22 mouse cellular contexts compared by ENCODE assay signal in the genomic region with DNA sequence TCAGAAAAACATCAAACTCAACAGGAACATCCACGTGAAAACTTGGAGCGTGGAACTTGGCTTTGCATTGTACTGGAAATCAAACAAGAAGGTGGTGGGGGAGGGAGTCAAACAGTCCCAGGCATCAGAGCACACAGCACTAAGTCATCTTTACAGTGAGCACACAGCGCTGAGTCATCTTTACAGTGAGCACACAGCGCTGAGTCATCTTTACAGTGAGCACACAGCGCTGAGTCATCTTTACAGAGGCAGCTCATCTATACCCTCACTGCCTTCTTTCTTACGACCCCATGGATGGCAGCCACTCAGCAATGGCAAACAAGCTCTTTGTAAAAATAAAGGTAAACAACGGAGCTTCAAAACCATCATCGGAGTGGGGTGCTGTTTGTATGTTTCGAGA. TPM values are rescaled to one million over a fixed set of nuclear protein-coding genes. Genes with fewer than 3 reads are reported as not detected.
DNase-seq lines count a peak whose midpoint lies in the region; ATAC-seq and TF ChIP-seq lines count a peak whose summit lies in the region.
"Had no signal": no experiment of that assay in that cellular context is flagged by ENCODE, and none has a peak within 500 bp of the region (broad histone marks: within the 10 kb centered on the region; RNA-seq: fewer than 3 reads in every experiment).

No protein-coding gene starts in this region.

- no peaks in the 10 kb centered on the region for H3K4me1 ChIP-seq in heart, embryonic 13.5 days
- H3K4me1 ChIP-seq in MEL (ENCODE audit: control insufficient read depth in 1 of 2, insufficient read depth in 2 of 2, low read length in 2 of 2), result peaks cover 7% of the 10 kb centered on the region in 2 experiments; a peak in 3 of 4 replicates
- peaks cover 7% of the 10 kb centered on the region for H3K4me1 ChIP-seq in liver, embryonic 13.5 days (replicated peaks)
- H3K4me1 ChIP-seq in stomach, postnatal 0 days (replicated peaks; ENCODE audit: control insufficient read depth, insufficient read depth), result no peaks in the 10 kb centered on the region
- H3K4me1 ChIP-seq: embryonic facial prominence, embryonic 12.5 days; hindbrain, embryonic 13.5 days had no signal

- 89% methylated on average over 9 of the region's 9 CpGs for WGBS in heart, embryonic 13.5 days
- 85% methylated on average over 9 of the region's 9 CpGs for WGBS in liver, embryonic 13.5 days (ENCODE audit: insufficient replicate concordance)
- 84% methylated on average over 9 of the region's 9 CpGs for WGBS in stomach, postnatal 0 days

- H3K27me3 ChIP-seq in heart, embryonic 13.5 days (replicated peaks), result no peaks in the 10 kb centered on the region
- H3K27me3 ChIP-seq in MEL (ENCODE audit: control insufficient read depth in 1 of 2, insufficient read depth in 2 of 2, low read length in 2 of 2), result no peaks in the 10 kb centered on the region
- H3K27me3 ChIP-seq in liver, embryonic 13.5 days, result no peaks in the 10 kb centered on the region
- no peaks in the 10 kb centered on the region for H3K27me3 ChIP-seq in stomach, postnatal 0 days (ENCODE audit: control insufficient read depth, insufficient read depth, low read length)
- H3K27me3 ChIP-seq: embryonic facial prominence, embryonic 12.5 days; hindbrain, embryonic 13.5 days had no signal

- no peak for TF ChIP-seq CTCF in MEL (IDR thresholded peaks at IDR 0.05 in 2 of 3, conservative IDR thresholded peaks at IDR 0.05 in 1 of 3; ENCODE audit: control insufficient read depth in 1 of 3, insufficient read depth in 1 of 3, low read depth in 2 of 3, low read length in 3 of 3, poor library complexity in 1 of 3, severe bottlenecking in 1 of 3)
- TF ChIP-seq CTCF in stomach, postnatal 0 days (IDR thresholded peaks at IDR 0.05; ENCODE audit: low read depth), result no peak

- no peak for TF ChIP-seq RAD21 in MEL (IDR thresholded peaks at IDR 0.05; ENCODE audit: low read depth, low read length)

- H3K9me3 ChIP-seq in heart, embryonic 13.5 days, result no peaks in the 10 kb centered on the region
- no peaks in the 10 kb centered on the region for H3K9me3 ChIP-seq in MEL (replicated peaks; ENCODE audit: insufficient read depth, low read length)
- no peaks in the 10 kb centered on the region for H3K9me3 ChIP-seq in liver, embryonic 13.5 days (replicated peaks)
- H3K9me3 ChIP-seq in stomach, postnatal 0 days (ENCODE audit: control insufficient read depth, low read length), result no peaks in the 10 kb centered on the region
- H3K9me3 ChIP-seq: embryonic facial prominence, embryonic 12.5 days; hindbrain, embryonic 13.5 days had no signal

- no peak overlapping the region for H3K4me3 ChIP-seq in heart, embryonic 13.5 days
- H3K4me3 ChIP-seq in MEL (ENCODE audit: control insufficient read depth in 1 of 2, insufficient read depth in 1 of 2, low read depth in 2 of 2, low read length in 2 of 2), result no peak overlapping the region
- H3K4me3 ChIP-seq in liver, embryonic 13.5 days (replicated peaks), result no peak overlapping the region
- no peak overlapping the region for H3K4me3 ChIP-seq in stomach, postnatal 0 days (ENCODE audit: low read depth, low read length)
- H3K4me3 ChIP-seq: embryonic facial prominence, embryonic 12.5 days; hindbrain, embryonic 13.5 days had no signal

- no peak overlapping the region for H3K27ac ChIP-seq in heart, embryonic 13.5 days (replicated peaks)
- H3K27ac ChIP-seq in MEL (ENCODE audit: control insufficient read depth, low read depth, low read length), result no peak overlapping the region; the same call in 1 of the 2 replicates
- no peak overlapping the region for H3K27ac ChIP-seq in liver, embryonic 13.5 days
- no peak overlapping the region for H3K27ac ChIP-seq in stomach, postnatal 0 days (replicated peaks)
- H3K27ac ChIP-seq: embryonic facial prominence, embryonic 12.5 days; hindbrain, embryonic 13.5 days had no signal

- ATAC-seq in heart, embryonic 13.5 days (ENCODE audit: extremely low read depth, insufficient number of reproducible peaks, low FRiP score, low TSS enrichment), result peak; percentile 74
- ATAC-seq in liver, embryonic 13.5 days (ENCODE audit: low read depth), result peak; percentile 93
- ATAC-seq in stomach, postnatal 0 days (ENCODE audit: low FRiP score, low TSS enrichment), result peak; percentile 71; the same call in 1 of the 2 replicates
- ATAC-seq: forebrain, embryonic 16.5 days; inflammation-experienced regulatory T-cells, adult 6 months; midbrain, embryonic 16.5 days had no signal

- peaks cover 87% of the 10 kb centered on the region for H3K36me3 ChIP-seq in heart, embryonic 13.5 days
- peaks cover 2 to 10% of the 10 kb centered on the region in 2 experiments; a peak in 3 of 4 replicates for H3K36me3 ChIP-seq in MEL (ENCODE audit: control insufficient read depth in 1 of 2, insufficient read depth in 2 of 2, low read length in 2 of 2)
- H3K36me3 ChIP-seq in liver, embryonic 13.5 days, result peaks cover 70% of the 10 kb centered on the region
- peaks cover 12% of the 10 kb centered on the region for H3K36me3 ChIP-seq in stomach, postnatal 0 days (ENCODE audit: control insufficient read depth, insufficient read depth, low read length)

- H3K79me2 ChIP-seq in MEL (ENCODE audit: control insufficient read depth, insufficient read depth, low read length, poor library complexity), result no peaks in the 10 kb centered on the region

- TF ChIP-seq EP300 in MEL (IDR thresholded peaks at IDR 0.05; ENCODE audit: low read depth in 1 of 2, low read length in 2 of 2), result peak; percentile 28 to 45; a peak in 2 of 4 replicates
- no peak for TF ChIP-seq EP300 in stomach, postnatal 0 days (optimal IDR thresholded peaks at IDR 0.05)

- intact Hi-C loops in heart, postnatal 10 days (cut with DNase I), result no loop called here

- DNase-seq in heart, postnatal 10 days, result no peak
- peak; percentile 58 for DNase-seq in MEL (ENCODE audit: low read depth, low spot score)
- peak; percentile 34 for DNase-seq in liver, embryonic 13.5 days
- DNase-seq in stomach, postnatal 0 days (ENCODE audit: low spot score), result no peak
- DNase-seq in gastrocnemius, adult 18-20 months (ENCODE audit: low spot score), result no peak
- no peak for DNase-seq in thymus, postnatal 10 days (ENCODE audit: low spot score in 2 of 2)
- no peak for DNase-seq in layer of hippocampus, postnatal 14 days (ENCODE audit: low spot score in 2 of 2)
- DNase-seq: cerebellum, adult 9-10 months; heart, adult 18-20 months; kidney, adult 8-10 months; kidney, postnatal 14 days; left cerebral cortex, postnatal 4 days; lung, postnatal 10 days; right cerebral cortex, postnatal 14 days; spleen, adult 18-20 months; thymus, adult 18-20 months had no signal

- no peak overlapping the region for H3K4me2 ChIP-seq in heart, embryonic 13.5 days
- no peak overlapping the region for H3K4me2 ChIP-seq in liver, embryonic 13.5 days
- no peak overlapping the region for H3K4me2 ChIP-seq in stomach, postnatal 0 days (replicated peaks; ENCODE audit: low read depth)
- H3K4me2 ChIP-seq: embryonic facial prominence, embryonic 12.5 days; hindbrain, embryonic 13.5 days had no signal

- no peak overlapping the region for H3K9ac ChIP-seq in heart, embryonic 13.5 days
- H3K9ac ChIP-seq in MEL (ENCODE audit: control insufficient read depth, low read depth, low read length, poor library complexity, severe bottlenecking), result no peak overlapping the region
- no peak overlapping the region for H3K9ac ChIP-seq in liver, embryonic 13.5 days
- no peak overlapping the region for H3K9ac ChIP-seq in stomach, postnatal 0 days (ENCODE audit: low read length)
- H3K9ac ChIP-seq: embryonic facial prominence, embryonic 12.5 days; hindbrain, embryonic 13.5 days had no signal

- no peak for TF ChIP-seq POLR2A in MEL (IDR thresholded peaks at IDR 0.05; ENCODE audit: control insufficient read depth in 1 of 2, insufficient read depth in 1 of 2, low read depth in 1 of 2, low read length in 2 of 2, poor library complexity in 1 of 2)

TF ChIP-seq in MEL, 35 proteins besides CTCF, POLR2A, EP300 and RAD21:
- TF ChIP-seq USF2 (IDR thresholded peaks at IDR 0.05; ENCODE audit: borderline replicate concordance in 1 of 2, insufficient read depth in 1 of 2, low read depth in 1 of 2, low read length in 2 of 2) (no peak), MYB (IDR thresholded peaks at IDR 0.05; ENCODE audit: low read depth, low read length) (no peak), MYC (IDR thresholded peaks at IDR 0.05; ENCODE audit: low read depth, low read length) (0 out of 2 replicates have a peak, but pooled peaks have one; percentile 32), JUND (IDR thresholded peaks at IDR 0.05; ENCODE audit: low read depth, low read length) (peak; percentile 74; the same call in 1 of the 2 replicates), ETS1 (IDR thresholded peaks at IDR 0.05; ENCODE audit: low read depth, low read length) (peak; percentile 88), GATA1 (IDR thresholded peaks at IDR 0.05; ENCODE audit: low read depth, low read length) (no peak), CHD2 (IDR thresholded peaks at IDR 0.05; ENCODE audit: low read length) (no peak), ZNF384 (IDR thresholded peaks at IDR 0.05; ENCODE audit: low read depth, low read length) (no peak), GABPA (IDR thresholded peaks at IDR 0.05; ENCODE audit: low read depth, low read length) (peak; percentile 55; the same call in 1 of the 2 replicates), MAFK (IDR thresholded peaks at IDR 0.05; ENCODE audit: borderline replicate concordance, low read depth, low read length) (peak; percentile 92)

RNA-seq across cellular contexts. Expression of a gene that starts 22.3 kb away (rescaled TPM):
- polyA plus RNA-seq in heart, embryonic 13.5 days (2015; fragmentation: Nextera tagmentation; extraction: Ambion mirVana), result 18.1 and 19.1 TPM in 2 replicates
- total RNA-seq in heart, postnatal 10 days (2021), result 10 to 100 TPM; 23.4 to 25.9 TPM
- 22.8 and 22.9 TPM in 2 replicates for total RNA-seq in MEL (2012; rRNA removed)
- 10 to 100 TPM in 1 of 2 experiments, not detected in 1; 30.1 TPM for polyA plus RNA-seq in MEL (2012; ENCODE audit: insufficient read depth in 1 of 2, insufficient read length in 2 of 2, low read depth in 1 of 2, low replicate concordance in 2 of 2, missing spikeins in 1 of 2)
- polyA plus RNA-seq in liver, embryonic 13.5 days (2015; fragmentation: Nextera tagmentation; extraction: Ambion mirVana), result 14.3 and 17.6 TPM in 2 replicates
- 14.8 and 14.9 TPM in 2 replicates for polyA plus RNA-seq in stomach, postnatal 0 days (2015; fragmentation: Nextera tagmentation; extraction: Ambion mirVana)
- total RNA-seq in gastrocnemius, adult 18-20 months (2021), result 10 to 100 TPM; 19.2 to 20.3 TPM
- 10 to 100 TPM; 49.7 to 50.5 TPM for total RNA-seq in layer of hippocampus, postnatal 14 days (2021)

RNA-seq across cellular contexts. Expression of a gene that starts 22.5 kb away (rescaled TPM):
- polyA plus RNA-seq in heart, embryonic 13.5 days (2015; fragmentation: Nextera tagmentation; extraction: Ambion mirVana), result 28.0 and 39.7 TPM in 2 replicates
- total RNA-seq in heart, postnatal 10 days (2021), result 10 to 100 TPM; 48.0 to 52.0 TPM
- total RNA-seq in MEL (2012; rRNA removed), result 39.0 and 47.2 TPM in 2 replicates
- 10 to 100 TPM in 1 of 2 experiments, not detected in 1; 64.0 TPM for polyA plus RNA-seq in MEL (2012; ENCODE audit: insufficient read depth in 1 of 2, insufficient read length in 2 of 2, low read depth in 1 of 2, low replicate concordance in 2 of 2, missing spikeins in 1 of 2)
- polyA plus RNA-seq in liver, embryonic 13.5 days (2015; fragmentation: Nextera tagmentation; extraction: Ambion mirVana), result 30.5 and 31.8 TPM in 2 replicates
- 28.1 and 37.1 TPM in 2 replicates for polyA plus RNA-seq in stomach, postnatal 0 days (2015; fragmentation: Nextera tagmentation; extraction: Ambion mirVana)
- 10 to 100 TPM; 29.1 to 35.0 TPM for total RNA-seq in gastrocnemius, adult 18-20 months (2021)
- 10 to 100 TPM; 28.8 to 31.3 TPM for total RNA-seq in layer of hippocampus, postnatal 14 days (2021)

Comparison
In these comparisons a context has a peak if more than half of its experiments do, and no peak if none do; other contexts are left out.
1. DNase-seq: peak in MEL (single experiment) and liver, embryonic 13.5 days (single experiment); none in heart, postnatal 10 days (0 of 2), stomach, postnatal 0 days (single experiment), gastrocnemius, adult 18-20 months (single experiment), thymus, postnatal 10 days (0 of 2) and layer of hippocampus, postnatal 14 days (0 of 2).
2. Peak in every context shown above with its lines, with median percentiles within 50 percentile points of each other: ATAC-seq.